Mouse (Mus musculus): ENCODE results near the gene Brms1.

Brms1 gene

DNA sequence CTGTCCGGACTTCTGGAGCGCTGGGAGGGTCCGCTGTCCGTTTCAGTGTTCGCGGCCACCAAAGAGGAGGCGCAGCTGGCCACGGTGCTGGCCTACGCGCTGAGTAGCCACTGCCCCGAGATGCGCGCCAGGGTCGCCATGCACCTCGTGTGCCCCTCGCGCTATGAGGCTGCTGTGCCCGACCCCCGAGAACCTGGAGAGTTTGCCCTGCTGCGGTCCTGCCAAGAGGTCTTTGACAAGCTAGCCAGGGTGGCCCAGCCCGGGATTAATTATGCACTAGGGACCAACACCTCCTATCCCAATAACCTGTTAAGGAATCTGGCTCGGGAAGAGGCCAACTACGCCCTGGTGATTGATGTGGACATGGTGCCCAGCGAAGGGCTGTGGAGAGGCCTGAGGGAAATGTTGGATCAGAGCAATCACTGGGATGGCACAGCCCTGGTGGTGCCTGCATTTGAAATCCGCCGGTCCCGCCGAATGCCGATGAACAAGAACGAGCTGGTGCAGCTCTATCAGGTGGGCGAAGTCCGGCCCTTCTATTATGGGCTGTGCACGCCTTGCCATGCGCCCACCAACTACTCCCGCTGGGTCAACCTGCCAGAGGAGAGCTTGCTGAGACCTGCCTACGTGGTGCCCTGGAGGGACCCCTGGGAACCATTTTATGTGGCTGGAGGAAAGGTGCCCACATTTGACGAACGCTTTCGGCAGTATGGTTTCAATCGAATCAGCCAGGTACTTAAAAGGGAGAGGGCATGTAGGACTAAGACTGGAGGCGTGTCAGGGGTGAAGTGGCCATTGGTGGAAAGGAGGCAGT is 1.6 kb upstream of the Brms1 start:
- peak; percentile 31 for DNase-seq (ENCODE audit: low spot score)

DNA sequence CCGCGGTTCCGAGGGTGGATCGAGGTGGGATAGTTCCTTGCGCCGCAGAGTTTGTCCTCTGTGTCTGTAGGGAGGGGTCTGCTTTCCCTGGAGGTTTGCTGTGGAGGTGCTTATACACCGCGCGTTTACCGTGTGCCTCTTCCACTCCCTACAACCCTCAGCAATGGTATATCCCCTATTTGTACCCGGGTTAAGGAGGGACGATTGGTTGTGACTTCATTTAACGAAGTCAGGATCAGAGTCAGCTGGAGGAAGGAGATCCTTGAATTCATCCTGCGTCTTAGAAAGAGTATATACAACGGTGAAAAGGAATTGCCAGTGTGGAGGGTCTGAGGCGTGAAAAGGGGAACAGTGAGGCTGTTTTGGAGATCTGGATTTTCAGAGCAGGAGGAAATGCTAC is 434 bp downstream of the Brms1 start:
- no peak for DNase-seq (ENCODE audit: low spot score)

DNA sequence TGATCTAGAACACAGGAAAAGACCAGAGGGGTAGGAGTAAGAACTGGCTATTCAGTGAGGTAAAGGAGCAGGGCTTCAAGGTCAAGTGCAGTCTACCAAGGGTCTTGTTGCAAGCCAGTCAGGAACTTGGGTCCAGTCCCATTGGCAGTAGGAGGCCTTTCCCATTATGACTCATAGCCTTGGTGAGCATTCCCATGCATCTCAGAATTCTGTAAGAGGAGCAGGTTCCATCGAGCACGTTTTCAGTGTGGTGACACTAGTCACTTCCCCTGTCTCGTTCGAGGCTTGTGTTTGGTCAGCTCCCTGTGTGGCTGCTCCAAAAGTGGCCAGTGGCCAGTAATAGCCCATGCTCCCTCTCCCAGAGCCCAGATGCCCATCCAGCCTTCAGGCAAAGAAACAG is 4.4 kb downstream of the Brms1 start:
- no peak for DNase-seq (ENCODE audit: low spot score)

DNA sequence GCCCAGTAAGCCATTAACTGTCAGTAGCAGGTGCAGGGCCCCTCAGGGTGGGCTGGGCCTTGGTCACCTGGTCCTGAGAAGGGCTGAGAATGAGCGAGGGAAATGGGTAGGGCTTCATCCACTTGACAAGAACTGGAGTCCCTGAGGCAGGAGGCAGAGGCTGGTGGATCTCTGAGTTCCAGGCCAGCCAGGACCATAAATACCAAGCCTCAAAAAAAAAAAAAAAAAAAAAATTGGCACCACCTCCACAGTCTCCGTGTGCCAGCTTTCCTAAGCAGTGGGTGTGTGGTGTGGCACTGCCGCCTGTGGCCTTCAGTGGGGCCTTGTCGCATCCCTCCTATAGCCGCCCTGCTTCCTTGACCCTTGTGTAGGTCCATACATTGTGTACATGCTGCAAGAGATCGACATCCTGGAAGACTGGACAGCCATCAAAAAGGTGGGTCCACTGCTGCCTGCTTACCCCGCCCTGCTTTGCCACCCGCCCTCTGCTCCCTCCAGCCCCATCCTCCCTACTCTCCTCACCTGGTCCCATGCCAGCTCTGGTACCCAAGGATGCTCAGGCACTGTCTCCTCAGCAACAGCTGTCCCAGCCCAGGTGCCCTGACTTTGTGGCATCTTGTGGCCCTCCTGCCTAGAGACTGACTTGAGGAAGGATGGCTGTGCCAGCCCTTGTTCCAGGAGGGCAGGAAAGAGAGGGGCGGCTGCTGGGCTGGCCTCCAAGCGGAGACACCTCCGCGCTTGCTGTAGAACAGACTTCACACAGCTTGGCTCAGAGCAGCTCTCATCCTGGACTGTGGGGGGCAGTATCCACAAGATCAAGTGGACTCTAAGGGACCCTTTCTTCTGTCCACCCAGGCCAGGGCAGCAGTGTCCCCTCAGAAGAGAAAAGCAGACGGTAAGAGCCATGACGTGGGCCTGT is 7.2 kb downstream of the Brms1 start:
- no peak for DNase-seq (ENCODE audit: low spot score)

DNA sequence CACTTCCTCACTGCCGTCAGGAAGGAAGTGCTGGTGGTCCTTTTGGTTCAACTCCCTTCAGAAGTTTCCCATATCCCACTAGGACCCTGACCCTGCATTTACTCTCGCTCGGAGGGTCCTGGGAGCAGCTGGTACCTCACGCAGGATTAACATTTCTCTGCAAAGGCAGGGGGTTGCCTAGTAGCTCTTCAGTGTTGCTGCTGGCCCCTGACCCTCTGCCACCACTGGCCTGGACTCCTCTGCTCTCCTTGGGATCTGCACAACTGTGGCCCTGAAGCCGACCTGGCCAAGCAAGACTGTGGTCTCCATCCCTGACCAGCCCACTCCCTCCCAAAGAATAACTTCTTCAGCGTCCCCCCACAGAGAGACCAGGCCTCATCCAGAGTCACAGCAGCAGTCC is 8.2 kb downstream of the Brms1 start:
- DNase-seq (ENCODE audit: low spot score), result no peak

DNA sequence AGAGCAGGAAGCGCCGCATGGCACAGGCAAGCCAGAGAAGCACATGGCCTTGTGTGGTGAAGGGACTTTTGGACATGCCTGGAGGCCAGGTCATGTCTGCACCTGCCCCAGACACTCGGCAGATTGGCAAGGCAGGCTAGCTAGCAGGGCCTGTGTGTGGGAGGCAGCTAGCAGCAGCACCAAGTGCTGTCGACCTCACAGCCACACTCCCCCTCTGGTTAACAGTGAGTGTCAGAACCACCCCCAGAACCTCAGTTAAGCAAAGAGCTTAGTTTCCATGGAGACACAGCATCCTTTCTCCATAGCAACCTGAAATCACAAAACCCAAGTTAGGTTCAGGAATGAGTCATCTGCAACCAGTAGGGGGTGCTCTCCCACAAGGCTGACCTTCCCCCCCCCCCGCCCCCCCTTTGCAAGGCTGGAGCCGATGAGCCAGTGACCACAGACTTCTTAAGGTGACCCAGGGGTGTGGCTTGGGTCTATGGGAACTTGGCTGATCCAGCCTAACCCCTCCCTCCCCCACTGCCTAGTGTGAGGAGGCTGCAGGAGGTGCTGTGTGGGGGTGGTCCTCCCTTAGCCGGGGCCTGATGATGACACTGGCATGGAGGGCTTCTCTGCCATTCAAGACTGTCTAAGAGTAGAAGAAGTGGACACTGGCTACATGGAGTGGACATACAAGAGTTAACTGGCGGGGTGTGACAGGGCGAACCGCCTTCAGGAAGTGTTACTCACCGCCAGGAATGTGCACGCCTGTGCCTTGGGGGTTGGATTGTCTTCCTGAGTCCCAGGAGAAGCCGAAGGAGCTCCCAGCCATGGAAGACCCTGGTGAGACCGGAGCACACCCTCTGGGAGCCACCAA is 9.1 kb downstream of the Brms1 start, which contains the start of gene Rin1:
Gene Rin1 (plus strand): TSS at position 435 of the 859 bp plus-strand sequence.
- peak; percentile 89 for DNase-seq (ENCODE audit: low spot score)

DNA sequence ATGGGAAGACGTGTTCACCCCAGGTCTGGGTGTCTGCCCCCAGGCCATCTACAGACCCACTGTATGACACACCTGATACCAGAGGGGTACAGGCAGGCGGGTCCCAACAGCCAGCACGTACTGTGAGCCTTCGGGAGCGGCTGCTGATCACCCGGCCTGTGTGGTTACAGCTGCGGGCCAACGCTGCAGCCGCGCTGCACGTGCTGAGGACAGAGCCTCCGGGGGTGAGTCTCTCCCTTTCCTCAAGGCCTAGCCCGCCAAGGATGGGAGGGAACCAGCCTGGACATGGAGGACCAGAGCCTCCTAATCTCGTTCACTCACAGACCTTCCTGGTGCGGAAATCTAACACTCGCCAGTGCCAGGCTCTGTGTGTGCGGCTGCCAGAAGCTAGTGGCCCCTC is 9.9 kb downstream of the Brms1 start:
- peak; percentile 61 for DNase-seq (ENCODE audit: low spot score)

DNA sequence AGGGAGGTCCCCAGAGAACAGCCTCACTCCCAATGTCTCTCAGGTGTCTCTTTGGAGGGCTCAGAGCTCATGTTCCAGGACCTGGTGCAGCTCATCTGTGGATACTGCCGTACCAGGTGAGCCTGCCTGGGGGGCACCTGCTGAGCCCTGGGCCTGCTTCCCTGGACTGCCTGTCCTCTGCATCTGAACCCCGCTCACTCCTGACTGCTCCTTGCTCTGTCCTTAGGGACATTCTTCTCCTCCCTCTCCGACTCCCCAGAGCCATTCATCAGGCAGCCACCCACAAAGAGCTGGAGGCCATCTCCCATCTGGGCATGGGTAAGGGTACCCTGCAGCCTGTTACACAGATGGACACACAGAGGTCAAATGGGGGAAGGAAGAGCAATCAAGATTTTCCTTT is 10.4 kb downstream of the Brms1 start:
- DNase-seq (ENCODE audit: low spot score), result peak; percentile 23

DNA sequence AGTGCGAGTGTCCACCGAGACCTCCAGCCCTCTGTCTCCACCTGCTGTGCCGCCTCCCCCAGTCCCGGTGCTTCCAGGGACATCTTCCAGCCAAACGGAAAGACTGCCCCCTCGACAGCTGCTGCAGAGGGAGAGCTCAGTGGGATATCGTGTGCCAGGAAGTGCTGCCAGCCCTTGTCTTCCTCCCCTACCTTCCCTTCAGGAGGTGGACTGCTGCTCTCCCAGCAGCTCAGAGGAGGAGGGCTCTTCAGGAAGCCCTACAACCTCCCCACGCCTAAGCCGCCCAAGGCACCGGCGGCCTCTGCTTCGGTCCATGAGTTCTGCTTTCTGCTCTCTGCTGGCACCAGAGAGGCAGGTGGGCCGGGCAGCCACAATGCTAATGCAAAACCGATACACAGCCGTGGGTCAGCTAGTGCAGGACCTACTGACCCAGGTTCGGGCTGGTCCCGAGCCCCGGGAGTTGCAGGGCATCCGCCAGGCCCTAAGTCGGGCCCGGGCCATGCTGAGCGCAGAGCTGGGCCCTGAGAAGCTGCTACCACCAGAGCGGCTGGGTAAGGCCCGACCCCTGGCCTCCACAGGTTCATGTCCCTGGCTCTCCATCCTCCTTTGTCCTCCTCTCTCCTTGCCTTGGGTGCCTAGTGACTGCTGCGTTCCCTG is 11.1 kb downstream of the Brms1 start:
- no peak for DNase-seq (ENCODE audit: low spot score)

DNA sequence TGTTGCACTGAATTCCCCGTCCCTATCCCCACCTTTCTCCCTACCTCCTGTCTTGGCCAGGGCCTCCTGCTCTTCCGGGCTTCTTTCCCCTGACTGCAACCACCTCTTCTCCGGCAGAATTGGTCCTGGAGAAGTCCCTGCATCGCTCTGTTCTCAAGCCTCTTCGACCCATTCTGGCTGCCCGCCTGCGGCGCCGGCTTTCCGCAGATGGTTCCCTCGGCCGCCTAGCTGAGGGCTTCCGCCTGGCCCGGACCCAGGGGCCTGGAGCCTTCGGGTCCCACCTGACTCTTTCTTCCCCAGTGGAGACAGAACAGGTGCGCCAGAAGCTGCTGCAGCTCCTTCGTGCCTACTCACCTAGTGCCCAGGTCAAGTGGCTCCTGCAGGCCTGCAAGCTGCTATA is 11.7 kb downstream of the Brms1 start:
- DNase-seq (ENCODE audit: low spot score), result no peak

DNA sequence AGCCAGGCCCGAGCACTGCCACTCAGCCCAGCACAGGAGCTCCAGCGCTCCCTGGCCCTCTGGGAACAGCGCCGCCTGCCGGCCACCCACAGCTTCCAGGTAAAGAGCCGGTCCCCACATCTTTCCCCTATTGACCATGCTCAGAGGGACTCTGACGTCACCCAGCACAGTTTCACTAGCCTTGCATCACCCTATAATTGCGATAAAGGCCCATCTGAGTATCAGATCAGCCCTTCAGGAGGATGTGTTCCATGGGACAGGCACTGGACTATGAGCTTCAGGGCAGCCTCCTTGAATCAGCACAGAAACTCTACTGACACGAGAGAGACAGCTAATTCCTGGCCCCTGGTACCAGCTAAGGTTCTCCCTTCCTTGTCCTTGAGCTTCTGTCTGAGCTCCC is 12.8 kb downstream of the Brms1 start:
- DNase-seq (ENCODE audit: low spot score), result peak; percentile 85

DNA sequence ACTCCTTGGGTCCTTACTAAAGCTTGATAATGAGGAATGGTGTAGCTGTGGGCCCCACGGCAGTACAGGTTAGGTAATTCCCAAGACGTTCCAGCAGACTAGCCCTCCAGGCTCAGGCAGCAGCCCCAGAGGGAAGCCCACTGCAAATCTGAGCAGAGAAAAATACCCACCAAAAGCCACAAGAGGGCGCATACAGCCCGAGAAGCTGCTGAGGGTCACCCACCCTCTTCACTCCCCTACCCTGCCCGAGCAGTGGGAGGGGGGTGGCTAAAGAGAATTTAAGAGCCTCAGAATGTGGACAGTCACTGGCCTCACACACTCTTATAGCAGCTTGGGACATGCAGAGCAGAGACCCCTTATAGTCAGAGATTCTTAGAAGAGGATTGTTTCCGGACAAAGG is 15.1 kb downstream of the Brms1 start:
- DNase-seq (ENCODE audit: low spot score), result peak; percentile 68

DNA sequence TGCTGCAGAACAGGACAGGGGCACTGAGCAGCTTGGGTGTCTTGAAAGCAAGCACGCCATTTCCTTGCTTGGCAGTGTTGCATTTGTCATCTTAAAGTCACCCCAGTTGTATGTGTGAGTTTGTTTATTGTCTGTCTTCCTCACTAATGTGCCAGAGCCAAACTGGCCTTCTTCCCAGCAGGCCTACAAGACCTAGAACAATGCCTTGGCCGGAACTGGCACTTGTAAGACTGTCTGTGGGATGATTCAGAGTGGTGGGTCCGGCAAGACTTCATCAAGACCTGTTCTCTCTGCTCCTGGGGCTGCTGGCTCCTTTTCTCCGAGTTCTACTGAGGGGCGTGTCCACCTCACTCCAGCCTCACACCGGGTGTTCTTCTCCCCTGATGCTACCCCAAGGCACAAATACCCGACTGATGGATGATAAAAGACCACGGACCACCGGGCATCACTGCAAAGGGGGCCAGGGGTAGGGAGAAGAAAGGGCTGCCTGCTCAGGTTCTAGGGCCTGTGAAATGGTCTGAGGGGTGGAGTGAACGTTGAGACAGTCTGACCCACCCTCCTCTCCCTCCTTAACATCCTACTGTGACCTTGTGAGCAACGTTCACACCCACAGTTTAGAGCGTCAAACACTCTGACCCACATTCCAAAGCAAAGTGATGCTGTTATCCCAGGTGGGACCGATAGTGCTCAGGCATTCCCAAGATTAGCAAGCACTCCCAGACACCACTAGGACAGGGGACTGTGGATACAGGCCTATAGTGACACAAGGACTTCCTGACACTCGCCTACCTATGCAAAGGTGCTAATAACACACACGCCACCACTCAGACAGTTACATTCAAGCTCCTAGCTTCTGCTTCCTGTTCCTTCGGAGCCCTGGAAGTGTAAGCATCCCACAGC is 17.0 kb downstream of the Brms1 start:
- peak; percentile 40 for DNase-seq (ENCODE audit: low spot score)

DNA sequence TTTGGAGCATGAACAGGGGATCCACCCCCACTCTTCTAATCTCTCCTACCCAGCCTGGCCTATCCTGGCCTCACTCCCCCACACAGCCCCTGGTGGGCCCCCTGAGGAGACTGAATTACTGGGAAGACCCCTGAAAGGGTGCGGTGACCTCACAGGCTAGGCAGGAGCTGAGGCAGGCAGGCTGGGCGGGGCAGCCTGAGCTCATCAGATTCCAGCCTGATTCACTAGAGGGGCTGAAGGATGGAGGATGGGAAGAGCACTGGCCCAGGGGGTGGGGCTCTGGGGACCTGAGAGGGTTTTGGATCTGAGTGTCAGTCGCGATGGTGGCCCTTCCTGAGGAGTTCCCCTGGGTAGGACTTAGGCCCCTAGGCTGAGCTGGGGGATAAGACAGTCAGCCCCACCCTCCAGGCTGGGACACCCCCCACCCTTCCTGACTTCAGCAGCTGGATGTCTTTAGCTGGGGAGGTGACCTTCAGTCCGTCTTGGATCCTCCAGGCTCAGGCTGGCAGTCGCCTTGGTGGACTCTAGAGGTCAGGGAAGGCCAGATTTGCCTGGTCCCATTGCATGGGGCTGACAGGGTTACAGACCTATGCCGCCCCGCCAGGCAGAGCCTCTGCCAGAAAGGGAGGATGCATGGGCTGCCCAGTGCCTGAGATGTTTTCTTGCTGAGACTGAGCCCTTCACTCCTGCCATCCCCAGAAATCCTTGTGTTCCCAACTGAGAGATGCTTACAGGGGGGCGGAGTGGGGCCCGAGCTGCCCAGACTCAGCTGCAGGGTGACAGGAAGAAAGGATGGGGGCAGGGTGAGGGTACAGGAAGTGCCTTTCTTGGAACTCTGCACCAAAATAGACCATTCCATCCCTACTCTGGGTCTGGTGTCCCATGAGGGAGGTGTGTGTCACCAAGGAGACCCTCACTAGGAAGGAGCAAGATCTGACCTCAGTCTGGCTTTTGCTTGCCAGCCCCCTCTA is 17.9 kb downstream of the Brms1 start:
- DNase-seq (ENCODE audit: low spot score), result peak; percentile 56

DNA sequence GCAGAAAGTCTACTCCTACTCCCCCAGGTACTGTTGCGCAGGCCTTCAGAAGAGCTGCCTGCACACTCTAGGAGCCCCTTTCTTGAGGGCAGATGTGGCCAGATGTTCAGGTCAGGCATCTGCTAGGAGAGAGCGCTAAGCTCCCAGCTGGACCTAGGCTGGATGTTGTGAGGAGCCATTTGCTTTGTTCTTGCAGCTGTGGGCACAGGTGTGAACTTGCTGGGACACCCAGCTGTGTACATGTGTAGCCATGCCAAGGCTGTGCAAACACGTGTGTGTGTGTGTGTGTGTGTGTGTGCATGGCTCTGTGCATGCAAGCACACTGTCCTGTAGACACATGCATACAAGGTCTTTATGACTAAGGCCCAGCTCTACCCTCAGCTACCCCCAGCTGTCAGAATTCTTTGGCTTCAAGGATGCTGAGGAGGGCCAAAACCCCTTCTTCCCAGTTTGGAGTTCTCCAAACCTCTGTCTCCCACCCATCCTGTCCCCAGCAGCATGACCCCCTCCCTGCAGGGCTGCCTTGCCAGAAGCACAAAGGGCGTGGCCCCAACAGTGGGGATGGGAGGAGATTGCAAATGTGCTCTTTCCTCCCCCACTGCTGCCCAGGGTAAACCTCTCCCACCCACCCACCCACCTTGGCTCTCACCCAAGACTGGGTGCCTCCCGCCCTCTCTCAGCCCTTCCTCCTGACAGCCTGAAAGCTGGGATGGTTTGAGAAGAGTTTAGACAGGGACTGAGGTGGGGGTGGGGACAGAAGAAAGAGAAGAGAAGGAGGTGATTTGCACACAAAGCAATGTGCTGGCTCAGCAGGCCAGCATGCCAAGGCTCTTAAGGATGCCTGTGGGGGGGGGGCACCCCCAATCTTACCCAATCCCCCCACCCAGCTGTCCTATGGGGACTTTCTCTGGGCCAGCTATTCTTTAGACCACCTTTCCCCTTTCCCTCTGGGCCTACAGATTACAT is 19.5 kb downstream of the Brms1 start:
- DNase-seq (ENCODE audit: low spot score), result peak; percentile 44

DNA sequence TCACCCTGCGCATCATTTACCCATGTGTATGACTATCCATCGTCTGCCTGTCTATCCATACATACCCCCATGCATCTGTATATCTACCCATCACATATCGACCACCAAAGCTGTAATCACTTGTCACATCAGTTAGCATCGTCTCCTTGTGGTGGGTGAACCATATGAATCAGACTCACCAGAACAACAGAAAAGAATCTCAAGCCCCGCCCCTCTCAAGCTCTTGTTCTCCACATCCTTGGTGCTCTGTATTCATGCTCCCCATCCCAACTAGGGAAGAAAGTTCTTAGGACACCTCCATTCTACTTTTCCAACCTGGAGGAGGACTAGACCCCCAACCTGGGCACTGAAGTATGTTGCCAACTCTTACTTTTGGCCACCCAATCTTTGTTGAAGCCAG is 20.9 kb downstream of the Brms1 start:
- DNase-seq (ENCODE audit: low spot score), result no peak

DNA sequence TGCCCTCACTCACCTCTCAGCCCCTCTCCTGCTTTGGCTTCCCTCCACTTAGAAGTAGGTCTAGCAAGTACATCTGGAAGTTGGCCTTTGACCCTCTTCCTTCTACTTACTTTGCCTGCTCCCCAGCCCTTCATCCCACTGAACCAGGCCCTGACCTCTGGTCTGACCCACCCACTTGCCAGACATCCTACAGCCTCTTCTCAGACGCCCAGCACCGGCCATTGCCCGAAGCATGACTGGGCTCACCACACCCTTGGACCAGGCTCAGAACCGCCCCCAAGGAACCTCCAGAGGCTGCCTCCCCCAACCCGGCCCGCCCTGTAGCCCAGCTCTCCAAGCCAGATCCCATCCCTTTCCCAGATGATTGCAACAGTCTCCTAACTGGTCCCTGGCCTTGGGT is 21.3 kb downstream of the Brms1 start:
- DNase-seq (ENCODE audit: low spot score), result no peak

DNA sequence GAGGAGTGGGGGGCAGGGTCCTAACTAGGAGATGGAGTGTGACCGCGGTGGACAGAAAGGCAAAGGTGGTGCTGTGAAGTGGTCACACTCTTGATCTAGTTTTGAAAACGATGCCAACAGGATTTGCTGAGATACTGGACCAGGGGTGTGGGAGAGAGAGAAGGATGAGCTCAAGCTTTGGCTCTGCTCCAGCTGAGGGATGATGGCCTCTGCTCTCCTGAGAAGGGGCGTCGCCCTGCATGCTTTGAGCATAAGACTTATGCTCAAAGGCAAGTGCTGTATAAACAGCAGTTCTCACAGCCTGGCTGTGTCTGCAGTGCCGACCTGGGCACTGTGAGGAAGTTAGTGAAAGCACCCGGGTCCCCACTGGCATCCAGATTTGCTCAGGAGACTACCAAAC is 23.9 kb downstream of the Brms1 start:
- peak; percentile 82 for DNase-seq (ENCODE audit: low spot score)

Data from MN1 (cell line).